Mouse (Mus musculus) adrenal gland, adult 10 weeks (tissue): Measurements from ENCODE around the gene Cyp2w1. TPM values are rescaled to one million over a fixed set of nuclear protein-coding genes. Genes with fewer than 3 reads are reported as not detected.

ENCODE experiments used
- polyA plus RNA-seq: library from polyadenylated mRNA; stranded (reverse); fragments of 350-450 nt; fragmentation: Illumina TruSeq; extraction: RNeasy Lipid Tissue Mini Kit (QIAGEN cat#74804); gene quantifications from one replicate; pipeline ENCODE4 v1.2.3, GENCODE M21; 2014; ENCODE audit warnings: low read depth, low replicate concordance

Cyp2w1 gene
- not detected for polyA plus RNA-seq

GRCm38 (mm10) chr5:139352317-139352716 is at the start of gene Cyp2w1:
Gene Cyp2w1 (plus strand): TSS chr5:139352617.

GRCm38 (mm10) chr5:139325395-139325966 is 26.9 kb upstream of the Cyp2w1 start, which contains the start of gene Adap1:
Gene Adap1 (minus strand): TSS chr5:139325622.

GRCm38 (mm10) chr5:139351134-139351533 is 1.3 kb upstream of the Cyp2w1 start, which contains the start of gene Cox19:
Gene Cox19 (minus strand): TSS chr5:139351418.

GRCm38 (mm10) chr5:139377468-139378270 is 25.3 kb downstream of the Cyp2w1 start, which contains the start of gene Gpr146:
Gene Gpr146 (plus strand): TSS chr5:139377697.

DNA sequence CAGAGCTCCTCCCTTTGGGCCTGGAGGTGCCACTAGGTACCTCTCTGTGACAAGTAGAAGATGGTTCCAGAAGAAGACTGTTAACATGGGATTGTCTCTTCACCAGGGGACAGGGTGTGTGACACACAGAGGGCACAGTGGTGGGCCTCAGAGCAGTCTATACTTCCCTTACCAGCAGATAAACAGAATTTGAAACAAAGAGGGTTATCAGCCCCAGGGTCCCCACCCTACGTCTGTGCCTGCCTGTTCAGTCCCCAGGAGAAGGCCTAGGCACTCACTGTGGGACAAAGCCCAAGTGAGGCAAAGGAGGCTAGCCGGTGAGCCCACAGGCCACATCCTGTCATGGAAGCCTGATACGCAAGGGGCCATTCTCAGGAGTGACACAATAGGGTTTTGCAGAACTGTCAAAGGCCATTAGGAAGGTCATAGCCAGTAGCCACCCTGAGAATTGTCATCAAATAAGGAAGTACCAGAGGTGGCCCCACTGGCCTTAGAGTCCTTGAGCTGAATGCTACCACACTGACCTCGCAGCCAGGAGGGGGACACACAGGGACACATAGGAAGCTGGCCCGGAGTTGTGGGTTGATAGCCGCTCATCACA is 52.5 kb downstream of the Cyp2w1 start, which contains the start of gene C130050O18Rik:
C130050O18Rik (plus strand) TSS at position 480 of the 601 bp plus-strand sequence.

Other genes starting within 250 kb of the Cyp2w1 start
- 24.6 TPM for gene Prkar1b, start 202.6 kb upstream of the Cyp2w1 start, polyA plus RNA-seq
- 10.6 TPM for gene Dnaaf5, start 202.4 kb upstream of the Cyp2w1 start, polyA plus RNA-seq
- gene Sun1, start 152.0 kb upstream of the Cyp2w1 start, polyA plus RNA-seq = 24.5 TPM
- 19.6 TPM for gene Get4, start 100.3 kb upstream of the Cyp2w1 start, polyA plus RNA-seq
- gene Adap1, start 27.0 kb upstream of the Cyp2w1 start, polyA plus RNA-seq = not detected
- 20.6 TPM for gene Cox19, start 1.2 kb upstream of the Cyp2w1 start, polyA plus RNA-seq
- gene Gpr146, start 25.1 kb downstream of the Cyp2w1 start, polyA plus RNA-seq = 4.9 TPM
- gene C130050O18Rik, start 52.7 kb downstream of the Cyp2w1 start, polyA plus RNA-seq = not detected
- not detected for gene Gper1, start 70.5 kb downstream of the Cyp2w1 start, polyA plus RNA-seq
- 0.99 TPM for gene 3110082I17Rik, start 107.9 kb downstream of the Cyp2w1 start, polyA plus RNA-seq
- 31.7 TPM for gene Zfand2a, start 131.9 kb downstream of the Cyp2w1 start, polyA plus RNA-seq
- gene Uncx, start 190.9 kb downstream of the Cyp2w1 start, polyA plus RNA-seq = not detected